Mouse (Mus musculus) urinary bladder, adult 18-20 months (tissue): ENCODE measurements around the gene Brinp1.

Experiments
- DNase-seq, 2 experiments: peaks; one replicate each; pipeline ENCODE4 v3.0.0; 2022; ENCODE audit warnings: low spot score in 2 of 2, mixed read lengths in 2 of 2

The Brinp1 gene

GRCm38 (mm10) chr4:68954322-68954901, at the start of gene Brinp1:
TSS of gene Brinp1 (minus strand) at chr4:68954397.
- DNase-seq, result peak in 1 of 2 experiments; percentile 2

DNA sequence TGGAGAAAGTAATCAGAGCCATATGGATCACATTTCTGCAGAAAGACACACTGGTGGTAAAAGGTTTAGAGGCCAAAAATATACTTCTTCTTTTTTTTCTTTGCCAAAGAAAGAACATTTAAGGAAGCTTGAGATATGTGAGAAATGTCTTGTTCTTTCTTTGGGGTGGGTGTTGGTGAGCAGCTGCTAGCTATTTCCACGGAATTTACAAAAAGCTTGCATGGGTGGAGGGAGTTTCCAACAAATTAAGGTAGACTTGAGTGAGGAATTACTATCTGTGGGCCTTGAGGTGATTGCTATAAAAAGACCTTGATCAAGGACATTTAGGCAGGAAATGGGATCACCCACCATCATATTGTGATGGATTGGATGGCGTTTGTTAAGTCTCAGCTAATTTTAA, 3.1 kb upstream of the Brinp1 start:
- no peak for DNase-seq

GRCm38 (mm10) chr4:68955621-68956020, 1.4 kb upstream of the Brinp1 start:
- peak in 1 of 2 experiments; percentile 10 for DNase-seq

DNA sequence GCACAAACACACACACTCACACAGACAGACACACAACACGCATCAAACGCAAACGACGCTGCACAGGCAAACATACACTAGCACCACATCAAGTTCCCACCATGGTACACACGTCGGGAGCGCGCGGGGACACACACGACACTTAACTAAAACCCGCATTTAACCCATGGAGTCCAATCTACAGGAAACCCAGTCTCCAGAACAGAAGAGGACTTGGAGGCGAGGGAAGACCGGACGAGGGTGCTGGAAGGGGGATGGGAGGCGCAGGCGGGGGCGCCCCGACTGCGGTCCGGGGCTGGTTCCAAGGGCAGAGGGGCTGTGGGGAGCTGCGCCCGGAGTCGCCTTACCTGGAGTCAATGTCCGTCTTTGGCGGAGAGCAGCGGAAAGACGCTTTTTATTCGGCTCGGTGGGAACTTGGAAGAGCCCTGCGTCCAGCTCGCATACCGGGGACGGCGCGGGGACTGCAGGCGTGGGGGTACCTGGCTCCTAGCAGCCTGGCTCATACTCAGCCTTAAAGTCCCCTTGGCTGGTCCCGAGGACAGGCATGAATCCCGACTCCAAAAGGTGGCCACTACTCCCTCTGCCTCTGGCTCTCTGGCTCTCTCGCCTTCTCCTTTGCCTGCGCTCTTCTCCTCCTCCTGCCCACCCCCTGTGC, 403 bp downstream of the Brinp1 start:
- DNase-seq, result no peak

DNA sequence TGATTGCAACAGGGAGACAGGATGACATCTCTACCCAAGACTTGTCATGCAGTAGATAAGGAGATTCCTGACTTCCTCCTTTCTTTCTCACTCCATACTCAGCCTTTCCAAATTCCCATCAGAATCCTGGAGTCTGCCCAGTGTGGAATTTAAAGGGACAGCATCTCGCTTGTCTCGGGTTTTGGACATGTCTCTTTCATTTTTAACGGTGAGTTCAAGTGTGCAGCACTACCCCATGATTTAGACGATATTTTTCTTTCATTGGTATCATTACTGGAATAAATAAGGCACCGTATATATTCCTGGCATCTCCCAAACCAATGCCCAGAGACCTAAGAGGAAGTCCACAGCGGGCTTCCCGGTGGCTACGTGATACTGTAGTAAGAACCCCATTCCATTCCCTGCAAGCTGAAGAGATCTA, 1.1 kb downstream of the Brinp1 start:
- DNase-seq, result no peak

GRCm38 (mm10) chr4:68950556-68950955, 3.6 kb downstream of the Brinp1 start:
- DNase-seq, result no peak

DNA sequence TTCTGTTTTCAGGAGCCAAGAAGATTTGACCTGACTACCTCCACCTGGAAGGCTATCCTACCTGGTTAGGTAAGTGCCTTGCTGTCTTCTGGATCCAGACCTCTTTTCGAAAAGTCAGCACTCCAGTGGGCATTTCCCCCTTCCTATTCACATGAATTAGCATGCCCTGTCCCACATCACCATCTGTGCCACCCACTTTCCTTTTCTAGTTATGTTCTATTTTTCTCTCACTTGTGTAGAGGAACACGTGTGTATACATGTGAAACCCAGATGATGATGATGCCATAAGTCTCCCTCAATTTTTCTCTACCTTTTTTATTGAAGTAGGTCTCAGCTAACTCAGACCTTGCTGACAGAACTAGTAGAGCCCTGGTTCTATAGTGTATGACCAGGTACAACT, 11.3 kb downstream of the Brinp1 start:
- DNase-seq, result no peak

DNA sequence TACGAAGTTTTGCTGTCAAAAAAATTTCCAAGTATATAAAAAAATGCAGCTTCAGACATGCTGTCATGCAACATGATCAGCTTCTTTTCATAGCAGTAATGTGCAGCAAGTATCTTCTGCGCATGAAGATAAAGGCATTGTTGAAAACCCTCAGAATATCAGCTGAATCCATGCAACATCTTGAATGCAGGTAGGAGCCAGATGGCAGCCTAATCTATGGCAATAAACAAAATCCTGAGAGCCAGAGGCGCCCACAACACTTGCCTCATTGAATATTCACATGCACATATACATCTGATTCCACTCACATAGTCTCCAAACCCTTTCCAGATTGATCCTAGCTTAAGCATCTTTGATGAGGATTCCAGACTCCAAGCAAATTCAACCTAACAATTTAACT, 24.2 kb downstream of the Brinp1 start:
- no peak for DNase-seq

DNA sequence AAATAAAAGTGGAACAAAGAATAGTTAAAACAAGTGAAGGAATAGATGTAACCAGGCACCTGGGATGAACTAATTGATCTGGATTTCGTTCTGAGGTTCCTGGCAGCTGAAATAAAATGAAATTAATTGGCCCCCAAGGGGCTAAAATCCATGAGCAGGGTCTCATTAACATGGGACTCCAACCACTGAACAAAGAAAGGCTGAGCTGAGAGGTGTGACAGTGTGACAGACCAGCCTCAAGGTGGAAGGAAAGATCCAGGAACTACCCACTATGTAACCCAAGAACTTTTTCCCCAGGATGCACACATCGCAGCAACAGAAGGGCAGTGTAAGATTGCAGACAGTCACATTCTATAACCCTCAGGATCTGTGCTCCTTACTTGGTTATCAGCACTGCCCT, 28.1 kb downstream of the Brinp1 start:
- no peak for DNase-seq

DNA sequence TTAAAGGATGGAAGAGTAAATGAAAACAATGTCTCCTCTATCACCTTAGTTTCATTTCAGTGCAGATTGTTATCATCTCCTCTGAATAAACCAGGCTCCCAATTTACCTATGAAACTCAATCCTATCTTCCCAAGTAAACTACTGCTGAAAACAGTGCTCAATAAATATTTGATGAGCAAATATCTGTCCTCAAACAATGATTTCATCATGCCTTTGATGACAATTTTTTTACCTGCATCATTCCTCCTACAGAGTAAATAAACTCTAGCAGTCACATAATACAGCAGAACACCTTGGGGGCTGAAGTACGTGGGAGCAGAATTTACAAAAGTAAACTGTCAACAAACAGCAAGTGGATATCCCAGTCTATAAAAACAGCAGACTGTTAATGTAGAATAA, 31.3 kb downstream of the Brinp1 start:
- no peak for DNase-seq

GRCm38 (mm10) chr4:68922504-68922903, 31.7 kb downstream of the Brinp1 start:
- no peak for DNase-seq

GRCm38 (mm10) chr4:68920127-68920526, 34.1 kb downstream of the Brinp1 start:
- no peak for DNase-seq

DNA sequence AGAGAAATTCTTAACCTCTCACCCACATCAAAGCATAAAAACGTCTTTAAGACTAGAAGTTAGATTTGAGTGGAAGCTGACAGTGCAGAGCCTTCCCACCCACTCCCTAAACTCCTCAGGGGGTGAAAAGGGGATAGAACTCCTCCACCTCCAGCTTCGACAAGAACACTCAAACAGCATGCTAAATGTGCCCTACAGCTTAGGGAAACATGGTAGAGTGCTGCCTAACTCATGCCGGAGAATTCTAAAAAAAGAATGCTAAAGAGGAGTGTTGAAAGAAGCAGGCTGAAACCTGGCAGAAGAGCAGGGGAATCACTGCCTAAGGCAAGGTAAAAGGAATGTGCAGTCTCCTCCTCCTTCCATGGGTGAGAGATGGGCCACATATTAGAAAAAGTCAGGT, 43.3 kb downstream of the Brinp1 start:
- no peak for DNase-seq

- DNase-seq, result no peak
Measured at GRCm38 (mm10) chr4:68906417-68907210, 47.6 kb downstream of the Brinp1 start.

GRCm38 (mm10) chr4:68890526-68890925, 63.7 kb downstream of the Brinp1 start:
- DNase-seq, result no peak

GRCm38 (mm10) chr4:68886276-68886675, 67.9 kb downstream of the Brinp1 start:
- no peak for DNase-seq

GRCm38 (mm10) chr4:68872028-68872427, 82.2 kb downstream of the Brinp1 start:
- no peak for DNase-seq

DNA sequence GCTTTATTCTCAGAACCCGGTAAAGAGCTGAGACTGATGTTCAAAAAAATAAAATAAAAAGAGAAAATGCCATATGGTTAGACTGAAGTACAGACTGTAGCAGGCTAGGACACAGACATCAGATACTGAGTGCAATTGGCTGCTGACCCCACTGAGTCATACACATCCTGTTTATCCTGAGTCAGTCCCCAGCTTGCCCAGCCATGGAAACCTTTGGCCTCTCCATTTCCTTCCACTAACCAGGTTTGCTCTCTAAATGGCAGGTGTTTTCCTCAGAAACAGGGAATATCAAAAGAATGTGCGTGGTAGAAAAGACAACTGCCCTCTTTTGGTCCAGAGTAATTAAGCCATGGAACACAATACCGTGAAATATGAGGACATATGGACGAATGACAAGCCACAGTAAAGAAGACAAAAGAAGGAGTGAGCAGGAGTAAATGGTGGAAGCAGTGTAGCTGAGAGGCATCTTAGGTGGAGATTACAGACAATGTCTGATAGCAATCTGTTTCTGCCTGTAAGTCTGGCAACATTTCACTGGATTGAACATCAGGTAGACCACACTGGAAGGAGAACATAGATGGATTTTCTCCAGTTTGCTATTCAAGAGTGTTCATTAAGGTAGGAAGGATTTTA, 88.9 kb downstream of the Brinp1 start:
- no peak for DNase-seq

DNA sequence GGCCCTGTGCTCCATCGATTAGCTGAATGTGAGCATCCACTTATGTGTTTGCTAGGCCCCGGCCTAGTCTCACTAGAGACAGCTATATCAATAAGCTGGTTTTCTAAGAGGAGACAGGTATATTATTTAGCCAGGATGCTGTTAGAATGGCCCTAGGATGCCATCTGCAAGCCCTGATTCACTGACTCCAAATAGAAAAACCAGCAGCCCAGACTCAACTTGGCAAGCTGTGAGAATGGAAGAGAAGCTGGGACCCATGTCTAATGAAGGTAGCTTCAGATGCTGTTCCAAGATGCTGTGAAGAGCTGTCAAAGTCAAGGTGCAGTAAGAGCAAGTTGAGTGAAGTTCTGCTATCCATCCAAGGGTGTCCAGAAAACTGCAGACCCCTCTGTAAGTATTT, 89.5 kb downstream of the Brinp1 start:
- DNase-seq, result no peak

- DNase-seq, result no peak
Measured at GRCm38 (mm10) chr4:68856868-68857267, 97.3 kb downstream of the Brinp1 start.

GRCm38 (mm10) chr4:68849671-68850070, 104.5 kb downstream of the Brinp1 start:
- no peak for DNase-seq

GRCm38 (mm10) chr4:68846976-68847375, 107.2 kb downstream of the Brinp1 start:
- DNase-seq, result no peak
